Mouse (Mus musculus) kidney, postnatal 0 days (tissue): Measurements from ENCODE around the gene Man1b1. TPM values are rescaled to one million over a fixed set of nuclear protein-coding genes. Genes with fewer than 3 reads are reported as not detected.

Experiments used
- ATAC-seq: fragments of 200-750 bp; cut with Nextera tagmentation; replicated peaks from 2 replicates; pipeline ENCODE4 v1.8.0; 2017; ENCODE audit warnings: low read depth, moderate number of reproducible peaks, moderate TSS enrichment, moderate library complexity; ENCODE audit not compliant: low FRiP score
- DNase-seq: peaks from one replicate; pipeline ENCODE4 v3.0.0-alpha.2; 2016; ENCODE audit warnings: low spot score
- H3K27ac ChIP-seq: fragments of 300-500 bp; sonication (generic); 2 replicates; pipeline ENCODE4 v1.5.1; 2014; ENCODE audit warnings: mild to moderate bottlenecking
- H3K27me3 ChIP-seq: fragments of 300-500 bp; sonication (generic); 2 replicates; pipeline ENCODE4 v1.6.1; 2014; ENCODE audit warnings: low read length, mixed read lengths; ENCODE audit not compliant: insufficient read depth
- H3K36me3 ChIP-seq: fragments of 300-500 bp; sonication (generic); 2 replicates; pipeline ENCODE4 v1.6.1; 2014; ENCODE audit warnings: low read length, mixed read lengths; ENCODE audit not compliant: insufficient read depth
- H3K4me1 ChIP-seq: fragments of 300-500 bp; sonication (generic); replicated peaks from 2 replicates; pipeline ENCODE4 v1.6.1; 2014; ENCODE audit warnings: antibody characterized with exemption, low read length, mixed read lengths; ENCODE audit not compliant: insufficient read depth
- H3K4me2 ChIP-seq: fragments of 300-500 bp; sonication (generic); 2 replicates; pipeline ENCODE4 v1.6.1; 2014; ENCODE audit warnings: mild to moderate bottlenecking, low read length, moderate library complexity, mixed read lengths
- H3K4me3 ChIP-seq: fragments of 300-500 bp; sonication (generic); replicated peaks from 2 replicates; pipeline ENCODE4 v1.5.1; 2014; ENCODE audit warnings: low read depth, low read length
- H3K9ac ChIP-seq: fragments of 300-500 bp; sonication (generic); 2 replicates; pipeline ENCODE4 v1.6.1; 2014; ENCODE audit warnings: low read depth, low read length
- H3K9me3 ChIP-seq: fragments of 300-500 bp; sonication (generic); replicated peaks from 2 replicates; pipeline ENCODE4 v1.6.1; 2016; ENCODE audit warnings: low read length, inconsistent platforms, mixed read lengths
- CTCF ChIP-seq: IDR thresholded peaks from 2 replicates; pipeline ENCODE4 v1.5.1; 2016; ENCODE audit warnings: antibody characterized with exemption, low read depth, mild to moderate bottlenecking, moderate library complexity
- WGBS: fragments of 180-500 bp; shearing (Covaris S2); extraction: QIAGEN DNeasy Blood & Tissue Kit; methylation state at CpG from one replicate; pipeline ENCODE4 v1.1.7; 2014; 5-methylcytosine and 5-hydroxymethylcytosine counted together
- polyA plus RNA-seq: library from polyadenylated mRNA; unstranded; fragments of >200 nt; fragmentation: Nextera tagmentation; extraction: Ambion mirVana; gene quantifications from 2 replicates; pipeline ENCODE4 v1.2.1, GENCODE M21; 2015

Man1b1 gene
- polyA plus RNA-seq = 57.9 and 59.6 TPM in 2 replicates

GRCm38 (mm10) chr2:25332286-25333160 is at the start of gene Man1b1:
Gene Man1b1, plus strand, starts transcription at chr2:25332338.
- Histone ChIP-seq H3K9ac (peak within 1 kb of the TSS; percentile 78), H3K4me1 (peaks cover 11% of the 10 kb centered on the region; the same call in 1 of the 2 replicates), H3K4me3 (peak within 1 kb of the TSS; percentile 56), H3K9me3 (no peaks in the 10 kb centered on the region), H3K27ac (peak within 1 kb of the TSS; percentile 75), H3K4me2 (peak within 1 kb of the TSS; percentile 91), H3K27me3 (no peaks in the 10 kb centered on the region), H3K36me3 (peaks cover 21% of the 10 kb centered on the region)
- DNase-seq (peak; percentile 99), ATAC-seq (peak; percentile 95)
- TF ChIP-seq CTCF = peak; percentile 52; the same call in 1 of the 2 replicates
- WGBS = under 1% methylated on average over 78 of the region's 78 CpGs

DNA sequence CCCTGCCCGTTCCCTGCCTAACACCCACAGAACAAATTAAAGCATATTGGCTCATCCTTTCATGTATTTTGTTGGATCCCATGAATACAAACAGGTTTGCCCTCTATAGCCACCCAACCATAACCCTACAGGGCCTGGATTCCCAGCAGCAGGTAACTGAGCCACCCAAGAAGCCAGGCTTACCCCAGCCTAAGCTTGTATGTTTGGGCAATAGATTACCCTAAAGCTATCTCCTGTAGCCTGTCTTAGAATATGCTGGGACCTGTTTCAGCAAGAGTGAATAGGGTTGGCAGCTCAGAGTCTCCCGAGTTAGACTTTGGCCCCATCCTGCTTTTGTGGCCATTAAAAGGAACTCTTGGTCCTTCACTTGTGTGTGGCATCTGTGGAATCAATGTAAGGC is 46.6 kb upstream of the Man1b1 start:
- H3K4me1 ChIP-seq = peaks cover 8% of the 10 kb centered on the region; the same call in 1 of the 2 replicates
- no peaks in the 10 kb centered on the region for H3K9me3 ChIP-seq
- no peak overlapping the region; the same call in 1 of the 2 replicates for H3K27ac ChIP-seq
- peaks cover 48% of the 10 kb centered on the region for H3K36me3 ChIP-seq
- H3K27me3 ChIP-seq = peaks cover 26% of the 10 kb centered on the region
- WGBS = 85% methylated on average over 2 of the region's 2 CpGs
- no peak overlapping the region for H3K4me3 ChIP-seq
- DNase-seq (no peak), ATAC-seq (no peak)
- no peak for TF ChIP-seq CTCF
- H3K4me2 ChIP-seq = no peak overlapping the region
- no peak overlapping the region for H3K9ac ChIP-seq

- H3K4me3 ChIP-seq = no peak overlapping the region
- WGBS = 90% methylated on average over 1 of the region's 1 CpGs
- no peak for DNase-seq
- H3K9me3 ChIP-seq = no peaks in the 10 kb centered on the region
- peak overlapping the region; percentile 27 for H3K27ac ChIP-seq
- H3K36me3 ChIP-seq = peaks cover 42% of the 10 kb centered on the region
- H3K4me1 ChIP-seq = peaks cover 12% of the 10 kb centered on the region; the same call in 1 of the 2 replicates
- peaks cover 34% of the 10 kb centered on the region for H3K27me3 ChIP-seq
- no peak overlapping the region for H3K9ac ChIP-seq
- no peak for ATAC-seq
- no peak overlapping the region for H3K4me2 ChIP-seq
- no peak for TF ChIP-seq CTCF
These were observed 45.8 kb upstream of the Man1b1 start for GRCm38 (mm10) chr2:25286314-25286713.

DNA sequence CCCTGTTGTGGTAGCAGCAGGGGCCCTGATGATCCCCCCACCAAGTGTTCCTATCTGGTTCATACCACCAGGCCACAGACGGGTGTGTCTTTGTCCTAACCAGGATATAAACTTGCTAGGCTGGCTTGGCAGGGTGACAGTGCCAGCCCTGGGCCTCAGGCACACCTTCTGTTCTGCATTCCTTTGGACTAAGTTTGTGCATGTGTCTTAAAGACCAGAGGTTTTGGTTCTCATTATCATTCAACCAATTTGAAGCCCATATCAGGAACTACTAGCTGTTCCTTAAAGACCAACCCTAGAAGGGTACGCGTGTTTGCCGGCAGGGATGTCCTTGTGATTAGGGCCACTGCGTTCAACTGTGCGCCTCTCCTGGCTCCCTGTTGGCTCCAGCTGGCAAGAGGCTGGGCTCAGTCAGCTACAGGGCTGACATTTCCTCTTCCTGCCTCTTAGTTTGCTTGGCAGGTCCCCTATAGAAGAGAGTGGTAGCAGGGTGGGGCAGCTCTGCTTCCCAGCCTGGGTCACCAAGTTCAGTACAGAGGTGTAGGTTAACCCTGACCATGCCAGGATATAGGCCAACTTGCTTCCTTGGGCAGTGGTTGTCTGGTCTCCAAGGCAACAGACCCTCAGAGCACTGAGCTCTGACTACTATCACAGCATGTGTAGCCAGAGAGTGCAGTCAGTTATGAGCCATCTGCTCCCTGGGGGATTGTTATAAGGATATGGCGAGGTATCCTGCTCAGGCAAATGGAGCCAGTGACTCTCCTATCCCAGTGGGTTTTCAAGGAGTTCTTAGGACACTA is 45.1 kb upstream of the Man1b1 start:
- 47% methylated on average over 7 of the region's 7 CpGs for WGBS
- no peak for TF ChIP-seq CTCF
- no peaks in the 10 kb centered on the region for H3K9me3 ChIP-seq
- DNase-seq (no peak), ATAC-seq (no peak; the same call in 1 of the 2 replicates)
- H3K36me3 ChIP-seq = peaks cover 39% of the 10 kb centered on the region
- H3K27me3 ChIP-seq = peaks cover 41% of the 10 kb centered on the region
- H3K4me3 ChIP-seq = no peak overlapping the region
- H3K4me1 ChIP-seq = peaks cover 12% of the 10 kb centered on the region; the same call in 1 of the 2 replicates
- H3K27ac ChIP-seq = peak overlapping the region; percentile 55
- no peak overlapping the region for H3K4me2 ChIP-seq
- no peak overlapping the region for H3K9ac ChIP-seq

DNA sequence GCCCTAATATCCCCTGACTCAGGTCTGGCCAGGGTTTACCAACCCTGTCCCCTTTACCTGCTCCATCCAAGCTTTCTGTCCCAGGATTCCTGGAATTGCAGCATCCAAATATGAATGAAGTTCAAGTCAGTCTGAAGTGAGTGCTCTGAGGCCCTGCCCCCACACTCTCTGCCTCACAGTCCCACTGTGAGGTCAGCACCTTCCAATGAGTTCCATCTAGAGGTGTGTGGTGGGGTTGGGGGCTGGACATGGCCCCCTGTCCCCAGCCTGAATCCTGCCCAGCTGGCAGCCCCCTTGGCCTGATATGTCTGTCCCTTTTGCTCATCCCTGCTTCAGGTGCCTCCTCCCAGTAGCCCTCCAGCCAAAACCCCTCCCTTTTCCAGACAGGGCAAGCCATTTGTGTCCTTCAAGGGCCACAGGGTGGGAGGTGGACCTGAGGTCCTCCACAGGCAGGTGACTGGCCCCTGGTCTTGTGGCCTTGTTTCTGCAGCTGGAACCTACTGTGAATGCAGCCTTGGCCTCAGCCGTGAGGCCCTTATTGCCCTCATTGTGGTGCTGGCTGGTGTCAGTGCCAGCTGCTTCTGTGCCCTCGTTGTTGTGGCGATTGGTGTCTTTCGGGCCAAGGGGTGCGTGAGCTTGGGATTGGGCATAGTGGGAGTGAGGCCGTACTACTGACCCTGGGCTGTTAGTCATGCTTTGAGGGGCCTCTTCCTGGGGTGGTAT is 44.0 kb upstream of the Man1b1 start, which contains the start of gene Tmem210:
Tmem210 (plus strand) TSS at position 219 of the 723 bp plus-strand sequence.
- H3K9me3 ChIP-seq = no peaks in the 10 kb centered on the region
- peak within 1 kb of the TSS; percentile 55 for H3K27ac ChIP-seq
- peaks cover 12% of the 10 kb centered on the region; the same call in 1 of the 2 replicates for H3K4me1 ChIP-seq
- WGBS = 82% methylated on average over 6 of the region's 6 CpGs
- no peak within 1 kb of the TSS for H3K4me2 ChIP-seq
- no peak for TF ChIP-seq CTCF
- DNase-seq (no peak), ATAC-seq (no peak)
- peaks cover 49% of the 10 kb centered on the region for H3K27me3 ChIP-seq
- no peak within 1 kb of the TSS for H3K9ac ChIP-seq
- H3K4me3 ChIP-seq = no peak within 1 kb of the TSS
- peaks cover 29% of the 10 kb centered on the region for H3K36me3 ChIP-seq
